Mouse (Mus musculus) olfactory bulb, adult 2 months (tissue): ENCODE measurements around the gene Clpb.

ENCODE experiments used
- CTCF ChIP-seq: fragments of 200-500 bp; IDR thresholded peaks from 2 replicates; pipeline ENCODE4 v1.5.1; 2012; ENCODE audit warnings: low read depth, mild to moderate bottlenecking, low read length, moderate library complexity; ENCODE audit not compliant: insufficient read depth
- POLR2A ChIP-seq: fragments of 200-500 bp; IDR thresholded peaks from 2 replicates; pipeline ENCODE4 v1.6.1; 2012; ENCODE audit warnings: mild to moderate bottlenecking, low read depth, low read length, moderate library complexity; ENCODE audit not compliant: insufficient read depth

- no peak for TF ChIP-seq CTCF
- TF ChIP-seq POLR2A, result no peak
Observed at GRCm38 (mm10) chr7:101687144-101687543, 23.7 kb downstream of the Clpb start.
